Mouse (Mus musculus): Measurements from ENCODE around the gene Pfkfb4.

The Pfkfb4 gene

GRCm38 (mm10) chr9:108991428-108992084, at the start of gene Pfkfb4:
TSS of gene Pfkfb4 (plus strand) at chr9:108991778.
- peak; percentile 89 to 91 for DNase-seq

- no peak for DNase-seq
These were observed 46.5 kb upstream of the Pfkfb4 start for GRCm38 (mm10) chr9:108945111-108945510.

- DNase-seq, result no peak
These were observed 46.0 kb upstream of the Pfkfb4 start for GRCm38 (mm10) chr9:108945608-108946007.

GRCm38 (mm10) chr9:108949231-108949966, 42.2 kb upstream of the Pfkfb4 start:
- DNase-seq, result peak; percentile 53 to 63

- peak in 1 of 2 experiments; percentile 68 for DNase-seq
These were observed 41.4 kb upstream of the Pfkfb4 start for GRCm38 (mm10) chr9:108949967-108950728.

GRCm38 (mm10) chr9:108953081-108953636, 38.4 kb upstream of the Pfkfb4 start, which contains the start of gene Col7a1:
TSS of gene Col7a1 (plus strand) at chr9:108953586.
- no peak for DNase-seq

DNA sequence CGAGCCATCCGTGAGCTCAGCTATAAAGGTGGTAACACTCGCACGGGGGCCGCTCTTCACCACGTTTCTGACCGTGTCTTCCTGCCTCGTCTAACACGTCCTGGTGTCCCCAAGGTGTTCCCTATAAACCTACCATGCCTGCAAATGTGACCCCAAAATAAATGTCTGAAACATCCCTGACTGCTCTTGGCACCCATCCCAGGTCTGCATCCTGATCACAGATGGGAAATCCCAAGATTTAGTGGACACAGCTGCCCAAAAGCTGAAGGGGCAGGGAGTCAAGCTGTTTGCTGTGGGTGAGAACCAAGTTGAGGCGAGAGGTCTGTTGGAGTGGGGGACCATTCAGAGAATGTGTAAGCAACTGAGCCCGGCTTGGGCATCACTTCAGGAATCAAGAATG, 36.3 kb upstream of the Pfkfb4 start:
- DNase-seq, result peak in 1 of 2 experiments; percentile 46

- peak in 1 of 2 experiments; percentile 36 for DNase-seq
These were observed 35.7 kb upstream of the Pfkfb4 start for GRCm38 (mm10) chr9:108955846-108956245.

- DNase-seq, result no peak
These were observed 28.0 kb upstream of the Pfkfb4 start for GRCm38 (mm10) chr9:108963577-108963976.

DNA sequence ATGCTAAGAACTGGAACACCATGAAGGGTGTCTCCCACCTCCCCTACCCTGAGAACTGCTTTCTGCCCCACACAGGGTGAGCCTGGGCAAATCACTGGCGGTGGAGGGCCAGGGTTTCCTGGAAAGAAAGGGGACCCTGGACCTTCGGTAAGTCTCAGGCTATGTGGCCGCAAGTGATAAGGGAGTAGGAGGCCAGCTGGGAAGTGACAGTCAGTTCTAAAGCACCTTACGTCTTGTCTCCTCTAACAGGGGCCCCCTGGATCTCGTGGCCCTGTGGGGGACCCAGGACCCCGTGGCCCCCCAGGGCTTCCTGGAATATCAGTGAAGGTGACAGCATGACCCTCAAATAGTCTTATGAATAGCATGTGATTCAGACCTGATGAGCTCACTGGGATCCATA, 27.2 kb upstream of the Pfkfb4 start:
- DNase-seq, result no peak

DNA sequence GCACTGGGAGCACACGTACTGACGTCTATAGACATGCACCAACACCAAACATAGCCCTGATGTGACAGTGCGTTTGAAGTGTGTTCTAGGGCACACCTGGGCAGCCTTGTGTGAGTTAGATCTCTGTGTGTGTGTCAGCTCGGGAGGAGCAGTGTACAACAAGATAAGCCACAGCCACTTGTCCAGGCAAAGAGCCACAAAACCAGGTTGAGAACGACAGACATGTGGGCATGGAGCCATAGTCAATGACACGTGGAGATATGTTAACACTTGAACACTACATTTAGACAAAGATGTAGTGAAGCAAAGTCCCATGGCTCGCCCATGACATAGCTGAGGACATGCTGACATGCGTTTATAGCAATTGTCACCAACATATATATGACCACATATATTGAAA, 21.0 kb upstream of the Pfkfb4 start:
- DNase-seq, result no peak

DNA sequence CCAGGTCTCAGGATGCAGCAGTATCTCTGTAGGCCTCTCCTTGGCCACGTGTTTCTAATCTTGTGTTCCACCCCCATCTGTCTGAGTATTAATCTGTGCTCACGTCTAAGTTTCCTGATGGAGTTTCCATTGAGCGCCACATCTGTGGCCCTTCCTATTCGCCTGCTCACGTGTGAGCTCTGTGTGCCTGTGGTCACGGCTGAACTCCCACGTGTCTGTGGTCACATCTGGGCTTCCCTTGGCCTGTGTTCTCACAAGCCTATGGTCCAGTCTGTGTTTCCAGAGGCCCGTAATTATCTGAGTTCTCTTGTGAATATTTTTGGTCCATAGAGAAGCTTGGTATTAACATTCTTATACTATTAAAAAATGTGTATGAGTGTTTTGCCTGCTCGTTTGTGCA, 15.1 kb upstream of the Pfkfb4 start:
- no peak for DNase-seq

DNA sequence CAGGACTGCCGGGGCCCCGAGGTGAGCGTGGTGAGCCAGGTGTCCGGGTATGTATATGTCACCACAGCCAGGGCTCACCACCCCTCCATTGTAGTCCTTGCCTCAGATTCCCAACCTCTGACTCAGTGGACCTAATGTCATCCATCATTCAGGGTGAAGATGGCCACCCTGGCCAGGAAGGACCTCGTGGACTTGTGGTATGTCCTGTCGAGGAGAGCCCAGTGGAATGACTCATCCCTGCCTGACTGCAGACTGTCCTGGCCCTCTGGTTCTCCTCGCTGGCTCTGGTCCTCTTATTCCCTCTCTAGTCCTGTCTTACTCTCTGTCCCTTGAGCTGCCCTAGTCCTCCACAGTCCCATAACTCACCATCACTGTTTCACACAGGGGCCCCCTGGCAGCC, 13.6 kb upstream of the Pfkfb4 start:
- no peak for DNase-seq

DNA sequence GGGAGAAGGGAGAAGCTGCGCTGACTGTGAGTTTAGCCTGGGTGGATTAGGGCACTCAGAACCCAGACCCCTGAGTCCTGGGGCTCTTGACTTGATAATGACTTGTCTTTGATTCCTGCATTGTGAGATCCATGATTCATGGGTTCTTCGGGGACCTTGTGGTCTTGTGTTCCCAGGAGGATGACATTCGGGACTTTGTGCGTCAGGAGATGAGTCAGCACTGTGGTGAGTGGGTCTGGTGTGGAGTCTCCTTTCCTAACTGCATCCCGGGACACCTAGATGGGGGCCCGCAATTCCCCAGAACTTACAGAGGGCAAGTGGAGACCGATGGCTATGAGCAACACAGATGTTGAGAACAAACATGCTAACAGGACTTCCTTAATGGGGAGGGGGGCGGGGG, 9.1 kb upstream of the Pfkfb4 start:
- DNase-seq, result no peak

GRCm38 (mm10) chr9:108983209-108983608, 8.4 kb upstream of the Pfkfb4 start:
- no peak for DNase-seq

DNA sequence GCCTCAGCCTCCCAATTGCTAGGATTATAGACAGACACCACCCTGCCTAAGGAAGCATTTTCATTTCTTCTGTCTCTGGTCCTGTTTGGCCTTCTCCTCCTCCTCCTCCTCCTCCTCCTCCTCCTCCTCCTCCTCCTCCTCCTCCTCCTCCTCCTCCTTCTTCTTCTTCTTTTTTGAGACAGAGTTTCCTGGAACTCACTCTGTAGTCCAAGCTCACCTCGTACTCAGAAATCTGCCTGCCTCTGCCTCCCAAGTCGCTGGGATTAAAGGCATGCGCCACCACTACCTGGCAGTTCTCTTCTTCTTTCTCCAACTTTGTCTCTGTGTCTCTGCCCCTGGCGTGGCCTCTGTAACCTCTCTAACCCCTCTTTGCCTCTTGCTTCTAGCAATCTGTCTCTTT, 5.9 kb upstream of the Pfkfb4 start, which contains the start of gene Ucn2:
Gene Ucn2 (plus strand): TSS at position 301 of the 400 bp plus-strand sequence.
- no peak for DNase-seq

DNA sequence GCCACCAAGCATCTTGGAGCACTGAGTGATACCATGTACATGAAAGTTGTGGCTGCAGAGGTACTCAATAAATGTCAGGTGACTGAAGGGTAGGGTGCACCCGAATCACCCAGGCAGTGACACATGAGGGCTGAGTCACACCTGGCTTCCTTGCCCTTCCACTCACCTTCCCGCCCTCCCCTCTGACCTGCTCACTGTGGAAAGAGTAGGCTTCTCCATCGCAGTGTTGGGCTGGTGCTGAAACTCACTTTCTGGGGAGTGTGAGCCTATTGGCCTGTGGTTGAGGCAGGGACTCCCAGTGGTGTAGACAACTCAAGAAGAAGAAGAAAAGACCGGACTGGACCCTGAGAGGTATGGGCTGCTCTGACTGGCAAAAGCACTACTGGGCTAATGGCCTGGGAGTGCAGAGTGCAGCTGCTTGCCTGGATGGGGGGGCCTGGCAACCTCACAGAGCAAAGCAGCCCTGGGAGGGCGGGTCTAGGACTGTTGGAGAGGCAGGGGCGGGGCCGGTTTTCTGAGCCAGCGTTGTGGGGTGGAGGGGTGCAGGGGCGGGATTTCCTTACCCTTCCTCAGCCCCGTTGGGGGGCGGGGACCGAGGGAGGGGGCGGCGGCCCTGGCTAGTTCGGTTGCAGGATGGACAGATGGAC, 3.8 kb upstream of the Pfkfb4 start:
- peak; percentile 42 to 59 for DNase-seq

DNA sequence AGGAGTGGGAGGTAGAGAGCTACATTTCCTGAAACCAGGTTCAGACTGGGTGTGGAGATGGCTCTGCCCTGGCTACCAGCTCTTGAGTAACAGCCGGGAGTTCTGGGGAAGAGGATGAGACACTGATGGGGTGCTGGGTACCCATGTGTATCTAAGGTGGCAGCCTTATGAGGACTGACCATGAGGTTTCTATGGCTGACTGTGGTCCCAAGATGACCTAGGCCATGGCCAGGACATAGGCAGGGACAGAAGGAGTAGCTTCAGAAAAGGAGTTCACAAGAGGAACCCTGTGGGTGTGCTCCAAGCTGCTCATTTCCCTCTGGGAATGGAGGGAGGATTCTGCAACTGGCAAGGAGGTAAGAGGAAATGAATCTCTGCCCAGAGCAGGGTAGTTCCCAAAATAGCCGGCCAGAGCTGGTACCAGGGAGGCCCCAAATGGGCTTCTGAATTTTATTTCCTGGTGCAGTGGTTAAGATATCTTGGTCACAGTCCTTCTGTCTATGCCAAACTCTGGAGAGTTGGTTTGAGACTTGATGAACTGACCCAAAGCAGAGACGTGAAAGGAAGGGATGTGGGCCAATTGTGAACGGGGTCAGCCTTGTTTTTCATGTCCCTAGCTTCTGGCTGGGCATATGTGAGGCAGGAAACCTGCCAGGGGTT, 1.6 kb upstream of the Pfkfb4 start:
- no peak for DNase-seq

- DNase-seq, result no peak
These were observed 1.1 kb upstream of the Pfkfb4 start for GRCm38 (mm10) chr9:108990462-108990820.

DNA sequence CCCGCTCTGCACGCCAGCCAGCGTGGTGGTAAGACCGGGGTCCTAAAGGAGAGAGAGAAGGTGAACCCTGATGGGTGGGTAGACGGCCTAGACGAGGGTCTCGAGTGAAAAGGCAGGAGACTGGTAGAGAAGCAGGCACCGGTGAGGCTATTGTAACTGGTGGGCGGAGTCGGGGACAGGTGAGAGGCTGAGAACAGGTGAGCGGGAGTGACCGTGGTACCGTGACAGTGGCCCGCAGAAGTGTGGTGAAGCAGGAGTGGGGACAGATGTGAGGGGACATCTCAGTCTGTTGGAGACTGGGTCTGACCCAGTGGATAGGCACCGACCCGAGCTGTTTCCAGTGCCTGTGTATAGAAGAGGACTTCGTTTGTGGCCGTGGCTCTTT, 499 bp downstream of the Pfkfb4 start:
- DNase-seq, result no peak

GRCm38 (mm10) chr9:108992620-108993361, 1.2 kb downstream of the Pfkfb4 start:
- no peak for DNase-seq
